Mouse (Mus musculus) intestine, embryonic 14.5 days (tissue): ENCODE results near the gene Teddm1b. TPM values are rescaled to one million over a fixed set of nuclear protein-coding genes. Genes with fewer than 3 reads are reported as not detected.

Experiments
- ATAC-seq: fragments of 200-750 bp; cut with Nextera tagmentation; replicated peaks from 2 replicates; pipeline ENCODE4 v1.8.0; 2017; ENCODE audit warnings: low read depth, moderate number of reproducible peaks, moderate TSS enrichment, moderate library complexity; ENCODE audit not compliant: low FRiP score, low TSS enrichment
- DNase-seq: peaks from one replicate; pipeline ENCODE4 v3.0.0-alpha.2; 2018; ENCODE audit warnings: low spot score
- H3K27ac ChIP-seq: fragments of 300-500 bp; sonication (generic); 2 replicates; pipeline ENCODE4 v1.5.1; 2014; ENCODE audit warnings: low read depth, mild to moderate bottlenecking, control low read depth
- H3K27me3 ChIP-seq: fragments of 300-500 bp; sonication (generic); replicated peaks from 2 replicates; pipeline ENCODE4 v1.6.1; 2014; ENCODE audit warnings: low read length, control low read depth; ENCODE audit not compliant: control insufficient read depth, insufficient read depth
- H3K36me3 ChIP-seq: fragments of 300-500 bp; sonication (generic); 2 replicates; pipeline ENCODE4 v1.6.1; 2014; ENCODE audit warnings: low read length, control low read depth; ENCODE audit not compliant: control insufficient read depth, insufficient read depth
- H3K4me1 ChIP-seq: fragments of 300-500 bp; sonication (generic); replicated peaks from 2 replicates; pipeline ENCODE4 v1.6.1; 2014; ENCODE audit warnings: low read length, control low read depth, mixed read lengths; ENCODE audit not compliant: control insufficient read depth, insufficient read depth
- H3K4me2 ChIP-seq: fragments of 300-500 bp; sonication (generic); 2 replicates; pipeline ENCODE4 v1.6.1; 2014; ENCODE audit warnings: low read length
- H3K4me3 ChIP-seq: fragments of 300-500 bp; sonication (generic); 2 replicates; pipeline ENCODE4 v1.5.1; 2014; ENCODE audit warnings: low read depth, low read length, control low read depth, mixed read lengths
- H3K9ac ChIP-seq: fragments of 300-500 bp; sonication (generic); 2 replicates; pipeline ENCODE4 v1.6.1; 2014; ENCODE audit warnings: mild to moderate bottlenecking, low read length
- H3K9me3 ChIP-seq: fragments of 300-500 bp; sonication (generic); 2 replicates; pipeline ENCODE4 v1.6.1; 2016; ENCODE audit warnings: low read length, control low read depth; ENCODE audit not compliant: control insufficient read depth
- WGBS: fragments of 180-500 bp; shearing (Covaris S2); extraction: QIAGEN DNeasy Blood & Tissue Kit; methylation state at CpG from one replicate; pipeline ENCODE4 v1.1.7; 2014; 5-methylcytosine and 5-hydroxymethylcytosine counted together
- polyA plus RNA-seq: library from polyadenylated mRNA; unstranded; fragments of >200 nt; fragmentation: Nextera tagmentation; extraction: Ambion mirVana; gene quantifications from 2 replicates; pipeline ENCODE4 v1.2.1, GENCODE M21; 2014

The Teddm1b gene
- polyA plus RNA-seq, 1 experiment from 2014 or later = 0.14 TPM

GRCm38 (mm10) chr1:153908741-153909140 lies 34.6 kb downstream of the Teddm1b start:
- DNase-seq (no peak), ATAC-seq (no peak)
- no peak overlapping the region for H3K4me2 ChIP-seq
- H3K27me3 ChIP-seq = no peaks in the 10 kb centered on the region
- no peak overlapping the region for H3K27ac ChIP-seq
- no peaks in the 10 kb centered on the region for H3K9me3 ChIP-seq
- H3K4me1 ChIP-seq = no peaks in the 10 kb centered on the region
- WGBS = 90% methylated on average over 4 of the region's 4 CpGs
- no peak overlapping the region for H3K4me3 ChIP-seq
- H3K36me3 ChIP-seq = peaks cover 65% of the 10 kb centered on the region
- no peak overlapping the region for H3K9ac ChIP-seq

GRCm38 (mm10) chr1:153909213-153909962 lies 35.2 kb downstream of the Teddm1b start:
- no peaks in the 10 kb centered on the region for H3K9me3 ChIP-seq
- no peak overlapping the region for H3K27ac ChIP-seq

GRCm38 (mm10) chr1:153909963-153910291 lies 35.8 kb downstream of the Teddm1b start:
- DNase-seq (no peak), ATAC-seq (no peak)
- no peaks in the 10 kb centered on the region for H3K4me1 ChIP-seq
- no peak overlapping the region for H3K4me2 ChIP-seq
- peaks cover 53% of the 10 kb centered on the region for H3K36me3 ChIP-seq
- H3K4me3 ChIP-seq = no peak overlapping the region
- H3K27ac ChIP-seq = no peak overlapping the region
- H3K9ac ChIP-seq = no peak overlapping the region
- H3K27me3 ChIP-seq = no peaks in the 10 kb centered on the region
- H3K9me3 ChIP-seq = no peaks in the 10 kb centered on the region
- WGBS = 90% methylated on average over 9 of the region's 9 CpGs

More at GRCm38 (mm10) chr1:153909213-153909962, 35.2 kb downstream of the Teddm1b start:
- 74% methylated on average over 10 of the region's 10 CpGs for WGBS
- Histone ChIP-seq H3K4me2 (no peak overlapping the region), H3K27me3 (no peaks in the 10 kb centered on the region), H3K4me1 (no peaks in the 10 kb centered on the region), H3K9ac (no peak overlapping the region), H3K36me3 (peaks cover 59% of the 10 kb centered on the region), H3K4me3 (no peak overlapping the region)
- DNase-seq (no peak), ATAC-seq (no peak)

GRCm38 (mm10) chr1:153910423-153910822 lies 36.3 kb downstream of the Teddm1b start:
- DNase-seq = no peak
- H3K36me3 ChIP-seq = peaks cover 48% of the 10 kb centered on the region

GRCm38 (mm10) chr1:153911276-153911795 lies 37.2 kb downstream of the Teddm1b start:
- Histone ChIP-seq H3K27ac (no peak overlapping the region), H3K36me3 (peaks cover 39% of the 10 kb centered on the region), H3K9ac (no peak overlapping the region), H3K27me3 (no peaks in the 10 kb centered on the region), H3K4me1 (no peaks in the 10 kb centered on the region), H3K9me3 (no peaks in the 10 kb centered on the region), H3K4me3 (no peak overlapping the region), H3K4me2 (no peak overlapping the region)
- ATAC-seq (no peak), DNase-seq (no peak)
- 79% methylated on average over 6 of the region's 6 CpGs for WGBS

More at GRCm38 (mm10) chr1:153910423-153910822, 36.3 kb downstream of the Teddm1b start:
- Histone ChIP-seq H3K9me3 (no peaks in the 10 kb centered on the region), H3K9ac (no peak overlapping the region), H3K4me3 (no peak overlapping the region), H3K4me1 (no peaks in the 10 kb centered on the region), H3K27me3 (no peaks in the 10 kb centered on the region), H3K4me2 (no peak overlapping the region), H3K27ac (no peak overlapping the region)
- no peak for ATAC-seq
- 81% methylated on average over 5 of the region's 5 CpGs for WGBS

- Histone ChIP-seq H3K9me3 (no peaks in the 10 kb centered on the region), H3K4me2 (no peak overlapping the region), H3K9ac (no peak overlapping the region), H3K27me3 (no peaks in the 10 kb centered on the region), H3K27ac (no peak overlapping the region), H3K36me3 (peaks cover 14% of the 10 kb centered on the region), H3K4me3 (no peak overlapping the region), H3K4me1 (no peaks in the 10 kb centered on the region)
- ATAC-seq = no peak
- no peak for DNase-seq
- 78% methylated on average over 3 of the region's 3 CpGs for WGBS
Observed at GRCm38 (mm10) chr1:153913869-153914268, 39.7 kb downstream of the Teddm1b start.

GRCm38 (mm10) chr1:153918521-153919206 lies 44.5 kb downstream of the Teddm1b start:
- Histone ChIP-seq H3K9me3 (no peaks in the 10 kb centered on the region), H3K27ac (no peak overlapping the region), H3K36me3 (no peaks in the 10 kb centered on the region), H3K27me3 (no peaks in the 10 kb centered on the region), H3K9ac (no peak overlapping the region), H3K4me3 (no peak overlapping the region), H3K4me2 (no peak overlapping the region), H3K4me1 (no peaks in the 10 kb centered on the region)
- ATAC-seq = no peak
- DNase-seq = no peak
- 88% methylated on average over 3 of the region's 3 CpGs for WGBS

GRCm38 (mm10) chr1:153921642-153922041 lies 47.5 kb downstream of the Teddm1b start:
- ATAC-seq (no peak), DNase-seq (no peak)
- Histone ChIP-seq H3K27me3 (no peaks in the 10 kb centered on the region), H3K4me3 (no peak overlapping the region), H3K4me2 (no peak overlapping the region), H3K9ac (no peak overlapping the region), H3K4me1 (no peaks in the 10 kb centered on the region), H3K36me3 (no peaks in the 10 kb centered on the region), H3K9me3 (no peaks in the 10 kb centered on the region), H3K27ac (no peak overlapping the region)
- WGBS = 89% methylated on average over 3 of the region's 3 CpGs
